Mouse (Mus musculus) lung, postnatal 0 days (tissue): ENCODE data around the gene Enpep. TPM values are rescaled to one million over a fixed set of nuclear protein-coding genes. Genes with fewer than 3 reads are reported as not detected.

Source experiments
- ATAC-seq: fragments of 200-750 bp; cut with Nextera tagmentation; 2 replicates; pipeline ENCODE4 v1.8.0; 2017; ENCODE audit warnings: moderate library complexity
- DNase-seq: peaks from one replicate; pipeline ENCODE4 v3.0.0-alpha.2; 2016; ENCODE audit warnings: low spot score
- H3K27ac ChIP-seq: fragments of 300-500 bp; sonication (generic); 2 replicates; pipeline ENCODE4 v1.5.1; 2014; ENCODE audit warnings: antibody characterized with exemption, mild to moderate bottlenecking, low read length, mixed read lengths
- H3K27me3 ChIP-seq: fragments of 300-500 bp; sonication (generic); replicated peaks from 2 replicates; pipeline ENCODE4 v1.6.1; 2014; ENCODE audit warnings: low read length, mixed read lengths; ENCODE audit not compliant: insufficient read depth
- H3K36me3 ChIP-seq: fragments of 300-500 bp; sonication (generic); 2 replicates; pipeline ENCODE4 v1.6.1; 2014; ENCODE audit warnings: low read length, mixed read lengths; ENCODE audit not compliant: insufficient read depth
- H3K4me1 ChIP-seq: fragments of 300-500 bp; sonication (generic); 2 replicates; pipeline ENCODE4 v1.6.1; 2014; ENCODE audit warnings: antibody characterized with exemption, low read depth, low read length, mixed read lengths; ENCODE audit not compliant: insufficient read depth
- H3K4me2 ChIP-seq: fragments of 300-500 bp; sonication (generic); replicated peaks from 2 replicates; pipeline ENCODE4 v1.6.1; 2014; ENCODE audit warnings: low read depth, mild to moderate bottlenecking, low read length, moderate library complexity, mixed read lengths
- H3K4me3 ChIP-seq: fragments of 300-500 bp; sonication (generic); 2 replicates; pipeline ENCODE4 v1.5.1; 2014; ENCODE audit warnings: low read depth, low read length
- H3K9ac ChIP-seq: fragments of 300-500 bp; sonication (generic); replicated peaks from 2 replicates; pipeline ENCODE4 v1.6.1; 2014; ENCODE audit warnings: low read depth, mild to moderate bottlenecking
- H3K9me3 ChIP-seq: fragments of 300-500 bp; sonication (generic); 2 replicates; pipeline ENCODE4 v1.6.1; 2016; ENCODE audit warnings: low read length, mixed read lengths
- CTCF ChIP-seq: IDR thresholded peaks from 2 replicates; pipeline ENCODE4 v1.5.1; 2016; ENCODE audit warnings: antibody characterized with exemption, mild to moderate bottlenecking
- EP300 ChIP-seq: IDR thresholded peaks from 2 replicates; pipeline ENCODE4 v1.6.1; 2016; ENCODE audit warnings: antibody characterized with exemption, mild to moderate bottlenecking, control low read depth
- WGBS: fragments of 180-500 bp; shearing (Covaris S2); extraction: QIAGEN DNeasy Blood & Tissue Kit; methylation state at CpG from one replicate; pipeline ENCODE4 v1.1.7; 2014; 5-methylcytosine and 5-hydroxymethylcytosine counted together
- polyA plus RNA-seq: library from polyadenylated mRNA; unstranded; fragments of >200 nt; fragmentation: Nextera tagmentation; extraction: Ambion mirVana; gene quantifications from 2 replicates; pipeline ENCODE4 v1.2.1, GENCODE M21; 2015

Gene Enpep
- polyA plus RNA-seq, 1 experiment from 2014 or later = 106 TPM

GRCm38 (mm10) chr3:129364818-129365390 lies 32.4 kb upstream of the Enpep start:
- no peak overlapping the region for H3K4me3 ChIP-seq
- TF ChIP-seq CTCF = no peak
- no peak for TF ChIP-seq EP300
- WGBS = 61% methylated on average over 2 of the region's 2 CpGs
- no peaks in the 10 kb centered on the region for H3K9me3 ChIP-seq
- H3K27me3 ChIP-seq = no peaks in the 10 kb centered on the region
- no peak for DNase-seq
- H3K9ac ChIP-seq = no peak overlapping the region
- no peak overlapping the region for H3K27ac ChIP-seq
- ATAC-seq = no peak
- no peak overlapping the region for H3K4me2 ChIP-seq
- H3K36me3 ChIP-seq = no peaks in the 10 kb centered on the region
- H3K4me1 ChIP-seq = no peaks in the 10 kb centered on the region

GRCm38 (mm10) chr3:129363426-129363825 lies 30.9 kb upstream of the Enpep start:
- no peak overlapping the region for H3K4me2 ChIP-seq
- DNase-seq = no peak
- H3K36me3 ChIP-seq = no peaks in the 10 kb centered on the region
- no peaks in the 10 kb centered on the region for H3K9me3 ChIP-seq
- TF ChIP-seq EP300 (no peak), CTCF (no peak)
- no peaks in the 10 kb centered on the region for H3K27me3 ChIP-seq
- no peak for ATAC-seq
- no peak overlapping the region for H3K9ac ChIP-seq
- no peak overlapping the region for H3K27ac ChIP-seq
- H3K4me1 ChIP-seq = no peaks in the 10 kb centered on the region
- no peak overlapping the region for H3K4me3 ChIP-seq
- WGBS = 61% methylated on average over 1 of the region's 1 CpGs

GRCm38 (mm10) chr3:129358115-129358514 lies 25.6 kb upstream of the Enpep start:
- DNase-seq = peak; percentile 23
- Histone ChIP-seq H3K9ac (no peak overlapping the region), H3K4me3 (no peak overlapping the region), H3K36me3 (no peaks in the 10 kb centered on the region), H3K27ac (no peak overlapping the region), H3K9me3 (no peaks in the 10 kb centered on the region), H3K27me3 (no peaks in the 10 kb centered on the region), H3K4me1 (peaks cover 3% of the 10 kb centered on the region; the same call in 1 of the 2 replicates), H3K4me2 (no peak overlapping the region)
- TF ChIP-seq EP300 (no peak; the same call in 1 of the 2 replicates), CTCF (no peak)
- WGBS = 49% methylated on average over 2 of the region's 2 CpGs
- peak; percentile 72 for ATAC-seq

GRCm38 (mm10) chr3:129353901-129354300 lies 21.4 kb upstream of the Enpep start:
- peaks cover 3% of the 10 kb centered on the region; the same call in 1 of the 2 replicates for H3K4me1 ChIP-seq
- no peak overlapping the region for H3K4me3 ChIP-seq
- no peak overlapping the region for H3K4me2 ChIP-seq
- H3K9me3 ChIP-seq = no peaks in the 10 kb centered on the region
- TF ChIP-seq EP300 = peak; percentile 90
- TF ChIP-seq CTCF = no peak
- DNase-seq = peak; percentile 80
- no peaks in the 10 kb centered on the region for H3K27me3 ChIP-seq
- no peak overlapping the region for H3K9ac ChIP-seq
- peak overlapping the region; percentile 11; the same call in 1 of the 2 replicates for H3K27ac ChIP-seq
- WGBS = 42% methylated on average over 4 of the region's 4 CpGs
- ATAC-seq = peak; percentile 43
- H3K36me3 ChIP-seq = no peaks in the 10 kb centered on the region

- no peaks in the 10 kb centered on the region for H3K36me3 ChIP-seq
- H3K4me1 ChIP-seq = peaks cover 3% of the 10 kb centered on the region; the same call in 1 of the 2 replicates
- no peak overlapping the region for H3K9ac ChIP-seq
- no peaks in the 10 kb centered on the region for H3K27me3 ChIP-seq
- no peak for DNase-seq
- no peaks in the 10 kb centered on the region for H3K9me3 ChIP-seq
- H3K4me3 ChIP-seq = no peak overlapping the region
- H3K27ac ChIP-seq = no peak overlapping the region
- no peak overlapping the region for H3K4me2 ChIP-seq
- TF ChIP-seq EP300 (no peak), CTCF (no peak)
- no peak for ATAC-seq
- 60% methylated on average over 11 of the region's 11 CpGs for WGBS
Observed at GRCm38 (mm10) chr3:129351320-129351877, 18.9 kb upstream of the Enpep start.

- TF ChIP-seq EP300 (no peak), CTCF (no peak)
- ATAC-seq = no peak
- H3K4me3 ChIP-seq = no peak overlapping the region
- no peaks in the 10 kb centered on the region for H3K9me3 ChIP-seq
- no peaks in the 10 kb centered on the region for H3K4me1 ChIP-seq
- H3K27me3 ChIP-seq = no peaks in the 10 kb centered on the region
- H3K9ac ChIP-seq = no peak overlapping the region
- no peaks in the 10 kb centered on the region for H3K36me3 ChIP-seq
- H3K4me2 ChIP-seq = no peak overlapping the region
- WGBS = 88% methylated on average over 10 of the region's 10 CpGs
- H3K27ac ChIP-seq = no peak overlapping the region
- DNase-seq = no peak
Observed at GRCm38 (mm10) chr3:129347277-129347676, 14.8 kb upstream of the Enpep start.
